Mouse (Mus musculus): Measurements from ENCODE around the gene Lsm10.

The Lsm10 gene

DNA sequence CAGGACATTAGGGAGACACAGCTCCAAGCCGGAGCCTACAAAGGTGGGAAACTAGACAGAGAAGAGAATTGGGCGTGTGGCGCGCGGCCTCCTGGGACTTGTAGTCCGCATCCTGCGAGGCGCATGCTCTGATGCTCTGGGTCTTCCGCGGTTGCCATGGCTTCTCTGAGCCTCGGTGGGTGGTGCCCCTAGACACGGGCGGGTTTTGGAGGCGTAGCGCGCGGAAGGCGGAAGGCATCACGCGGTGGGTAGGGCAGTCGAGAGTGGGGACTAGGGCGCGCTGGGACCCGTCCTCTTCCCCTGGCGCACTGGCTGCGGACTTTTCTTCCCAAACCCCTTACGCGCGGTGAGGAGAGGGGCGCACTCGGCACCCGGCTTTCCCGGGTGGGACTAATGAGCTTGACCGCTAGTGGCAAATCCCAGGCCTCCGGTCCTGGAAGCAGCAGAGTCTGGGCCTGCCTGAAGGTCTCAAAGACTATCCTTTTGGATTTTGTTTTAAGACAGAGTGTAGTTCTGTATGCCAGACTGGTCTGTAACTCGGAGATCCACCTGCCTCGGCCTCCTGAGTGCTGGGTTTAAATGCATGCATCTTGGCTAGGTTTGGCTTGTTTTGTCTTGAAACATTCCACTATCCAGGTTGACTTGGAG lies at the start of gene Lsm10:
Lsm10 (plus strand) TSS at position 160 of the 648 bp plus-strand sequence.
- peak; percentile 94 for DNase-seq (ENCODE audit: low spot score)

DNA sequence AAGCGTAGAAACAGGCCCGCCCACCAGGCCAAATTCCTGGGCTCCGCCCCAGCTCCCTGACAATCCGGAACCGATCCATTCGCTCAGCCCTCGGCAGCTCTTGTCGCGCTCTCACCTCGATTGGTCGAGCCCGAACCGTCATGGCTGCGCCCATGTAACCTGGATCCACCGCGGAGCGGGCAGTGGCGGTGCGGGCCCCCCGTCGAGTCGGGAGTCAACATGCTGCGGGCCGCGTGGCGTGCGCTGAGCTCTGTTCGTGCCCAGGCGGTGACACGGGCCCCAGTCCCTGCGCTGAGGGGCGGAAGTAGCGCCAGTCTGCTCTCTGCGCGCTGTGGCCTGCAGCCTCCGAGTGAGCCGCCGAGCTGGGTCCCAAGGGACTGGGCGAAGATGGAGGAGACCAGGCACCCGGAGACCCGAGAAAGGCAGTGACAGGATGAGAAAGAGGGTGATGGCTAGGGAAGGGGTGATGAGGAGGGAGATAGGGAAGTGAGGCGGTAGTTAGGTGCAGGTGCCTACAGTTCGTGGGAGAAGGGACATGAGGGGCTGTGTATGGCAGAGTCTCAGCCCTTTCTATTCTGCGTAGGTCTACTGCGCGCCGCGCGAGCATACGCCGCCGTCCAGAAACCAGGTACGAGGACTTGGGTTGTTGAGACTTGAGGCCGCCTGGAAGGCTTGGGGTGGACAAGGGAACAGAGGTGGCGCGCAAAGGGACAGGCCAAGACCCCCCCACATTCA lies 49.4 kb upstream of the Lsm10 start, which contains the start of gene Mrps15:
Mrps15 (plus strand) TSS at position 75 of the 735 bp plus-strand sequence.
- DNase-seq (ENCODE audit: low spot score), result peak; percentile 89

- DNase-seq (ENCODE audit: low spot score), result no peak
Observed at GRCm38 (mm10) chr4:126051617-126052016, 44.8 kb upstream of the Lsm10 start.

GRCm38 (mm10) chr4:126057207-126058133 lies 39.0 kb upstream of the Lsm10 start:
- DNase-seq (ENCODE audit: low spot score), result no peak

DNA sequence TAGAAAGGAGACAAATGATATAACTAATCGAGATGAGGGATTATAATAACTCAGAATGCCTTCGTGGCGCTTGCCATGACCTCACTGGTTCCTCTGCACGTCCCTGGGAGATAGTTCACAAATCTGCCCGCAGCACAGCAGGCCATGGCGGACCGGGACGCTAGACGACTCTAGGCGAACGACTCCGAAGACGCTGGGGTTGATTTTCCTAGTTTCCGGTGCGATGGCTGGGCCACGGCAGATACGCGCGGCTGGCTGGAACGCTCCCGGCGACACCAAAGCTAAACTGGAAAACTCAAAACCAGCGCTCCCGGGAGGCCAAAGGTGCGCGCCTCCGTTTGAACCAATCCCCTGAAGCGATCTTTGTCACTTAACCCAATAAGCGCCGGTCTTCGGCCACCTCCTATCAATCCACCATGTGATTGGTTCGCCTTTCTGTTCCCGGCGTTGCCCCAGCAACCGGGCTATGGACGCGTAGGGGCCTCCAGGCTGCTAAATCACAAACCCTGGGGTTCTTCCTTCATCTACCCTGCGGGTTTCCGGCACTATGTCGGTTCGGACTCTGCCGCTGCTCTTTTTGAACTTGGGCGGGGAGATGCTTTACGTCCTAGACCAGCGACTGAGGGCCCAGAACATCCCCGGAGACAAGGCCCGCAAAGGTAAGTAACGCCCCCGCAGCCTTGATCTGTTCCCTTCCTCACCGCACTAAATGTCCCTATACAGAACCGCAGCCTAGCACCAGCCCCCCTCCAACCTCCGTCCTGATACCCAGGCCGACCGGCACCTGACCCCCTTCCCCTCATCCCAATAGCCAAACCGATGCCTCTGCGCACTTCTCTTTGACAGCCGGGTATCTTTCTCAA lies 38.1 kb upstream of the Lsm10 start, which contains the start of gene Oscp1:
Oscp1 (plus strand) TSS at position 432 of the 863 bp plus-strand sequence.
- peak; percentile 91 for DNase-seq (ENCODE audit: low spot score)

- no peak for DNase-seq (ENCODE audit: low spot score)
Observed at GRCm38 (mm10) chr4:126058997-126059362, 37.4 kb upstream of the Lsm10 start.

GRCm38 (mm10) chr4:126062856-126063255 lies 33.6 kb upstream of the Lsm10 start:
- no peak for DNase-seq (ENCODE audit: low spot score)

DNA sequence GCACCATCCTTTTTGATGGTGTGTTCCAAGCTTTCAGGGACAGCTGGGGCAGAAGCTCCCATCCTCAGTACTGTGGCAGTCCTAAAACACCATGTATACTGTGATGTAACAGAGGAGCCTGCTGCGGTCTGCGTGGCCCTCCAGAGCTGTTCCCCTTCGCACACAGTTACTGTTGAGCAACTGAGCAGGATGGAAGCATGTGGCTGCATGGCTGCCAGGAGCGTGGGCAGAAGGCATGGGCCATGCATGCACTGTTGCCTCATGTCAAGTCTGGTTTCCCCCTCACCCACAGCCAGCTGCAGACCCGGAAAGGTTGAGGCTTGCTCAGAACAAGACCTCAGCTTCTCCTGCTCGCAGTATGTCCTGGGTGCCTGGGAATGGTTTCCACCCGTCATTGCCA lies 31.2 kb upstream of the Lsm10 start:
- no peak for DNase-seq (ENCODE audit: low spot score)

- DNase-seq (ENCODE audit: low spot score), result no peak
Observed at GRCm38 (mm10) chr4:126067401-126068077, 28.9 kb upstream of the Lsm10 start.

GRCm38 (mm10) chr4:126068842-126069241 lies 27.6 kb upstream of the Lsm10 start:
- no peak for DNase-seq (ENCODE audit: low spot score)

- no peak for DNase-seq (ENCODE audit: low spot score)
Observed at GRCm38 (mm10) chr4:126077833-126078232, 18.6 kb upstream of the Lsm10 start.

- no peak for DNase-seq (ENCODE audit: low spot score)
Observed at GRCm38 (mm10) chr4:126079266-126079665, 17.2 kb upstream of the Lsm10 start.

GRCm38 (mm10) chr4:126081601-126082000 lies 14.8 kb upstream of the Lsm10 start:
- DNase-seq (ENCODE audit: low spot score), result no peak

DNA sequence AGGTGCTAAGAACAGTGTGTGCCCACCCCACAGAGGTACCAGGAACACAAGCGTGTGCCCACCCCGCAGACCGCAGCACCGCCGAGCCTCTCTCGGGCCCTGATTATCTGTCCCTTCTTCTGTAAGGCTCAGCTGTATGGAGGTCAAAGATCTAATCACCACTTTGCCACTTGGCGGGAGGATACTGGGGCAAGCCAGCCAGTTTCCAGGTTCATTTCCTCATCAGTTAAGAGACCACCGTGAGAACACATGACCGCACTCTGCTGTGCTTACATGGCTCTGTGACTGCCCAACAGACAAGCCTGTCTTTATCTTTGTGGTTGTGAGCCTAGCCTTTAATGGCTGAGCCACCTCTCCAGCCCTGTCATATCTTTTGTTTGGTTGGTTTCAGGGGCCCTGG lies 13.4 kb upstream of the Lsm10 start:
- no peak for DNase-seq (ENCODE audit: low spot score)

- DNase-seq (ENCODE audit: low spot score), result no peak
Observed at GRCm38 (mm10) chr4:126084382-126084781, 12.0 kb upstream of the Lsm10 start.

GRCm38 (mm10) chr4:126085996-126086576 lies 10.3 kb upstream of the Lsm10 start:
- DNase-seq (ENCODE audit: low spot score), result peak; percentile 76

GRCm38 (mm10) chr4:126090101-126090847 lies 6.1 kb upstream of the Lsm10 start:
- no peak for DNase-seq (ENCODE audit: low spot score)

- no peak for DNase-seq (ENCODE audit: low spot score)
Observed at GRCm38 (mm10) chr4:126090848-126091124, 5.6 kb upstream of the Lsm10 start.

DNA sequence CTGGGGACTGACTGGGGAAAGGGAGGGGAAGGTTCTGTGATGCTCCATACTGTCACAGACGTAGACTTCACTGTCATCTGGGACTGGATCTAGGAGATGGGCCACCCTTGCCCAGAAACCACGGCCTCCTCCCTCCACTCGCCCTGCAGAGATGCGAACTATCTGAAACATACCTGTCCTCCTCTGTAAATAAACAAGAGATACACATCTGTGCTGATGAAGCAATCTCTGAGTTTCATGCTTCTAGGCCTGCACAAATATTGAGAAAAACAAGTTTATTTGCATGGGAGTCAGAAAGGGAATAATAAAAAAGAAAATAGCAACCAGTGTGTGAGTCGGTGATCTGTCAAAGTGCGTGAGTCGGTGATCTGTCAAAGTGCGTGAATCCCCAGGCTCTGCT lies 4.5 kb upstream of the Lsm10 start:
- no peak for DNase-seq (ENCODE audit: low spot score)
